Comparison of ENCODE assay signal across 8 mouse cellular contexts in genomic region chr14:100477595-100478380, GRCm38 (mm10).
DNase-seq lines count a peak whose midpoint lies in the region; ATAC-seq lines count a peak whose summit lies in the region.

No protein-coding gene starts in this region.

- peak overlapping the region; percentile 72 for H3K27ac ChIP-seq in embryonic facial prominence, embryonic 12.5 days
- no peak overlapping the region for H3K27ac ChIP-seq in liver, embryonic 12.5 days

- DNase-seq in layer of hippocampus, adult 11-12 months (ENCODE audit: low spot score), result peak; percentile 24
- DNase-seq in layer of hippocampus, postnatal 10 days (ENCODE audit: low spot score in 2 of 2), result no peak
- peak; percentile 46 for DNase-seq in kidney, adult 11 months
- peak; percentile 32 for DNase-seq in right cerebral cortex, postnatal 4 days
- no peak for DNase-seq in T-cell, adult 2 months (ENCODE audit: low spot score)
- DNase-seq in adrenal gland, adult 2 months, result no peak

- WGBS in embryonic facial prominence, embryonic 12.5 days, result 7% methylated on average over 22 of the region's 22 CpGs
- 11% methylated on average over 22 of the region's 22 CpGs for WGBS in liver, embryonic 12.5 days (ENCODE audit: insufficient replicate concordance)

- H3K36me3 ChIP-seq in embryonic facial prominence, embryonic 12.5 days, result no peaks in the 10 kb centered on the region
- no peaks in the 10 kb centered on the region for H3K36me3 ChIP-seq in liver, embryonic 12.5 days

- H3K27me3 ChIP-seq in embryonic facial prominence, embryonic 12.5 days, result no peaks in the 10 kb centered on the region
- no peaks in the 10 kb centered on the region; the same call in 1 of the 2 replicates for H3K27me3 ChIP-seq in liver, embryonic 12.5 days (replicated peaks)

- H3K4me2 ChIP-seq in embryonic facial prominence, embryonic 12.5 days (replicated peaks), result peak overlapping the region; percentile 73
- peak overlapping the region; percentile 53 for H3K4me2 ChIP-seq in liver, embryonic 12.5 days

- ATAC-seq in embryonic facial prominence, embryonic 12.5 days (ENCODE audit: insufficient number of reproducible peaks, insufficient read depth, low FRiP score, low TSS enrichment), result peak; percentile 94
- ATAC-seq in liver, embryonic 12.5 days, result no peak

- H3K4me3 ChIP-seq in embryonic facial prominence, embryonic 12.5 days, result peak overlapping the region; percentile 38
- peak overlapping the region; percentile 28 for H3K4me3 ChIP-seq in liver, embryonic 12.5 days

- peaks cover 4% of the 10 kb centered on the region; the same call in 1 of the 2 replicates for H3K4me1 ChIP-seq in embryonic facial prominence, embryonic 12.5 days
- H3K4me1 ChIP-seq in liver, embryonic 12.5 days, result no peaks in the 10 kb centered on the region

- H3K9me3 ChIP-seq in embryonic facial prominence, embryonic 12.5 days, result no peaks in the 10 kb centered on the region
- no peaks in the 10 kb centered on the region for H3K9me3 ChIP-seq in liver, embryonic 12.5 days (replicated peaks)

- H3K9ac ChIP-seq in embryonic facial prominence, embryonic 12.5 days, result peak overlapping the region; percentile 37; the same call in 1 of the 2 replicates
- no peak overlapping the region for H3K9ac ChIP-seq in liver, embryonic 12.5 days

Comparison
In these comparisons a context has a peak if more than half of its experiments do, and no peak if none do; other contexts are left out.
1. DNase-seq: peak in layer of hippocampus, adult 11-12 months (single experiment), kidney, adult 11 months (single experiment) and right cerebral cortex, postnatal 4 days (single experiment); none in layer of hippocampus, postnatal 10 days (0 of 2), T-cell, adult 2 months (single experiment) and adrenal gland, adult 2 months (single experiment).